Mouse (Mus musculus) gonadal fat pad, adult 2 months (tissue): ENCODE results near the gene Cd9. TPM values are rescaled to one million over a fixed set of nuclear protein-coding genes. Genes with fewer than 3 reads are reported as not detected.

Experiments used
- DNase-seq: peaks from one replicate; pipeline ENCODE4 v3.0.0-alpha.2; 2012; ENCODE audit warnings: low read depth
- polyA plus RNA-seq: library from polyadenylated mRNA; depleted of rRNA; stranded (reverse); fragments of >200 nt; gene quantifications from 2 replicates; pipeline ENCODE4 v1.2.3, GENCODE M21; 2012

Gene Cd9
- polyA plus RNA-seq, 1 experiment, result 217 TPM

GRCm38 (mm10) chr6:125433704-125434447 lies 60.7 kb downstream of the Cd9 start:
- no peak for DNase-seq

GRCm38 (mm10) chr6:125433257-125433656 lies 61.3 kb downstream of the Cd9 start:
- no peak for DNase-seq

- DNase-seq, result no peak
Measured at GRCm38 (mm10) chr6:125432522-125432921, 62.1 kb downstream of the Cd9 start.

DNA sequence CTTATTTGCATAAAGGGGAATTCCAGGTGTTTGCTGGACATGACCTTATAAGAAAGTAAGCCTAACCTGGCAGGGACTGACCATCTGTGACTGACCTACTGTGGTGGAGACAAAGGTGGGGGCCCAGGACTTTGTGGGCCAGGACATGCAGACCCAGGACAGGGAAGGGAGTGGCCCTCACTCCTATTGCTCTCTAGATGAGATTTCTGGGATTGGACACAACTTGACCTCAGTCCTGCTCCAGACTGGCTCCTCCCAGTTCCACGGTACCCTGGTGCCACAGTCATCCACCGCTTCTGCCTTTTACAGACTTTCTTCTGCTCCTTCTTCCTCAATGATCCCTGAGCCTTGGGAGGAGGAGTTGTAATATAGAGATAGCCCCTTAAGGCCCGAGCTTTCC lies 63.6 kb downstream of the Cd9 start:
- DNase-seq, result no peak

DNA sequence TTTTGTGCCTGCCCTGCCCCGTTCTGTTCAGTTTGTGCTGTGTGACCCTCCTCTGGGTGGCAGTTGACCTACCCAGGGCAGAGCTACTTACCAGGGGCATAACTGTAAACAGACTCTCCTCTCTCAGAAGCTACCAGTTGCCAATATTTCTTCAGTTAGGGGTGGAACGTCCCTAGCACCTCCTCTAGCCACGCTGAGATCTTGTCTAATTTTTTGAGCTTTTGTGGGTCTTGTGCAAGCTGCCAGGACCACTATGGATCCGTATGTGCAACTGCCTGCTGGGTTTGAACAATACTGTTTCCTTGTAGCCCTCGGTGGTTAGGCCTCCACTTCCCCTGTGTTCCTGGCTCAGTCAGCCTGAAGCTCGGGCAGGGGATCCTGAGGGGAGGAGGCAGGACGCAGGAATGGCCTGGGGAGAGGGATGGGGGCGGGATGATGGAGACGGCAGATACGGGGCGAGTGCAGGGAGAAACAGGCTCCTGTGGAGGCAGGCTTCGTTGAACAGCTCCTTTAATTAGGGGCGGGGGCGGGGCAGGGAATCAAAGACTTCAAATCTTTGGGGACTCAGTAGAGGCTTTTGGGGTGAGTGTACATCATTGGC lies 64.1 kb downstream of the Cd9 start:
- DNase-seq, result no peak

DNA sequence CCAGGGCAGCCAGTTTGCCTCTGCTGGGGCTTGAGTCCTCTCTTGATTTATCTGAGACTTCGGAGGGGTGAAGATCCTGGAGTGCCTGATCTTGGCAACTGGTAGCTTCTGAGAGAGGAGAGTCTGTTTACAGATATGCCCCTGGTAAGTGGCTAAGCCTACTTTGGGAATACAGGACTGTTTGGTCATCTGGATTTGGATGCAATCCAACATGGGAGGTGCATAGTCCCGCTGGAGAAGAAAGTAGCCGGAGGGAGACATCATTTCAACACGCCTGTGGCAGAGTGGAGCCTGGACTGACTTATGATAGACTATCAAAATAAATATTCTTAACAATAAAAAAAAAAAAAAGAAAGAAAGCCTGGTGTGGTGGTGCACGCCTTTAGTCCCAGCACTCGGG lies 64.8 kb downstream of the Cd9 start:
- DNase-seq, result no peak

DNA sequence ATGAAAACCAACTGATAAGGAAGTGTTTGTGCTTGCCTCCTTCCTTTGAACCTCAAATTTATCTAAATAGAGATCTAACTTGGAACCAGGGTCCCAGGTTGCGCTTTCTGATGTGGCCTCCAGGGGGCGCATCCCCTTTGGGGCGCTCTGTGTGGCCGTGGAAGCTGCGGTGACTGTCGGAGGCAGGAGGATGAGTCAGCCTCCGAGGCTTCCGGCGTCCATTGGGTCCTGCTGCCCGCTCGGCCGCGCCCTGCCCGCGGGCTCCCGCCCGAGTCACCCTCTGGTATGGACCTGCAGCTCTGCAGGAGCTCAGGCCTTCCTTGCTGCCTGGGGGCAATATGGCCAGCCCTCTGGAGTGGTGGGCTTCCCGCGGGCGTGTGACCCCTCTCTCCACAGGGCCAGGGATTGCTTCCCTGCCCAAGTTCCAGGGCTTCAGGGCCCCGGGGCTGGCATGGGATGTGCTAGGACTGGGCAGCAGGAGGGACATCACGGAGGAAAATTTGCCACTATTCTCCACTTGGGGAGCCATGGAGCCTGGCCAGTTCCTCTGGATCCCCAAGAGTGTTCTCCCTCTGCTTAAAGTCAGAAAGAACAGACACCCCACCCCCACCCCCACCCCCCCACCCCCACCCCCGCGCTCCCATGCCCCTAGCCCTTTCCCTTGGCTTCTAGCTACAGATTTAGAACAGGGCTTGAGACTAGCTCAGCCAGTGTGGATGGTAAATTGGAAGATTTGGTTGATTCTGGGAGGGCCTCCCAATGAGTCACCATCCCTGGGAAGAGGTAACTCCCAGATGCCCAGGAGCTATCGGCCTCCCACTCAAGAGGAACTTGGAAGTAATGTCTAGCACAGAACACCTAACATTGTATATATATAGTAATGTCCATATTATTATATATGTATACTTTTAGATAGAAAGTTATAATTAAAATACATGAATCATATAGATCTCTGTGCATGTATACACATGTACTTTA lies 67.9 kb downstream of the Cd9 start:
- DNase-seq, result no peak

- DNase-seq, result no peak
Measured at GRCm38 (mm10) chr6:125425205-125426090, 69.1 kb downstream of the Cd9 start.

- no peak for DNase-seq
Measured at GRCm38 (mm10) chr6:125424156-125424555, 70.4 kb downstream of the Cd9 start.

GRCm38 (mm10) chr6:125423507-125423906 lies 71.1 kb downstream of the Cd9 start:
- DNase-seq, result no peak

DNA sequence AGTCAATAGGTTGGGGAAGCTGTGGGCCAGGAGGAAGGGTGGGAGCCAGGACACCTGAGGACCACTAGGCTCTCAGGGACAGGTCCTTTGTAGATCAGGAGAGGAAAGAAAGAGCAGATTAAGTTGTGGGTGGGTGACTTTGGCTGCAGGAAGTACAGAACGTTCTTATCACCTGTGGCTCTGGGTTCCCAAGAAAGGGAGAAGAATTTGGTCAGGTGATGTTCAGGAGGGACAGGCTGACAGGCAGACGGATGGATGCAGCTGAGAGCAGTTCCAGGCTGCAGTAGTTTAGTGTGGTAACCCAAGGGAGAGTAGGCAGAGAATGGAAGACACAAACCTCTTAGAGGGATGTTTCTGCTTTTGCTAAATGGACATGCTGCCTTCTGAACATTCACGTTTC lies 71.5 kb downstream of the Cd9 start:
- DNase-seq, result no peak

DNA sequence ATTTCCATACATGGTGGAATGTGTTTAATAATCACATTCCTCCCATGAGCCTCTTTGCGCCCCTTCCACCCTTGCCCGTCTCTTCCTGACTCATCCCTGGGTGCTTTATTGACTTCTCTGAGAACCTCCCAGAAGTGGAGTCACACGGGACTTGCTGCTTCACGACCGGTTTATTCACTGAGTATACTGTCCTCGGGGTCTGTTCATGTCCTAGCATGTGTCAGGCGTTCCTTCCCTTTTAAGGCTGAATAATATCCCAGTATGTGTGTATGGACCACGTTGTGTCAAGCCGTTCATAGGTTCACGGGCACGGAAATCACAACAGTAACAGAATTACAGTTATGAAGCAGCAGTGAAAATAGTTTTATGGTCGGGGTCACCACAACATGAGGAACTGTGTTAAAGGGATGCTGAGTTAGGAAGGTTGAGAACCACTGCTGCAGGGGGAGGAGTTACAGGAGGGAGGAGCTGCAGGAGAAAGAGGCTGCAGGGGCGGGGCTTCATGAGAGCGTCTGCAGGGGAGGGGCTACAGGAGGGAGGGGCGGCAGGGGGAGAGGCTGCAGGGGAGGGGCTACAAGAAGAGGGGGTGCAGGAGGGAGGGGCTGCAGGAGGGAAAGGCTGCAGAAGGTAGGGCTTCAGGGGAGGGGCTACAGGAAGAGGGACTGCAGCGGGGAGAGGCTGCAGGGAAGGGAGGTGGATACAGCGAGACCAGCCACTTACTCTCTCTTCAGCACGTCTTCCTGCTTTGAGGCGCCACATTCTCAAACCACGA lies 72.4 kb downstream of the Cd9 start:
- DNase-seq, result peak; percentile 88

- DNase-seq, result no peak
Measured at GRCm38 (mm10) chr6:125420458-125421063, 74.0 kb downstream of the Cd9 start.

GRCm38 (mm10) chr6:125418744-125419143 lies 75.8 kb downstream of the Cd9 start:
- DNase-seq, result no peak

- no peak for DNase-seq
Measured at GRCm38 (mm10) chr6:125413326-125413725, 81.3 kb downstream of the Cd9 start.

DNA sequence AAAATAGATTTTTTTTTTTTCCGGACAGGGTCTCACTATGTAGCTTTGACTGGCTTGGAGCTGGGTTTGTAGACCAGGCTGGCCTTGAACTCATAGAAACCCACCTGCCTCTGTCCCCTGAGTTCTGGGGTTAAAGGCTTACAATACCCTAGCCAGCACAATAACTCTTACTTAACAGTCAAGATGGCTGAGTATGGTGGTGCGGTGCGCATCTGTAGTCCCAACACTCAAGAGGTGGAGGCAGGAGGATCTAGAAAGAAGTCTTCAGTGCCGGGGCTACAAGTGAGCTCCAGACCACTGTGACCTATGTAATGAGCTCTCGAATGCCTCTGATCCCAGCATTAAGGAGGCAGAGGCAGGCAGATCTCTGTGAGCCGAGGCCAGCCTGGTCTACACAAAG lies 82.9 kb downstream of the Cd9 start:
- DNase-seq, result no peak

DNA sequence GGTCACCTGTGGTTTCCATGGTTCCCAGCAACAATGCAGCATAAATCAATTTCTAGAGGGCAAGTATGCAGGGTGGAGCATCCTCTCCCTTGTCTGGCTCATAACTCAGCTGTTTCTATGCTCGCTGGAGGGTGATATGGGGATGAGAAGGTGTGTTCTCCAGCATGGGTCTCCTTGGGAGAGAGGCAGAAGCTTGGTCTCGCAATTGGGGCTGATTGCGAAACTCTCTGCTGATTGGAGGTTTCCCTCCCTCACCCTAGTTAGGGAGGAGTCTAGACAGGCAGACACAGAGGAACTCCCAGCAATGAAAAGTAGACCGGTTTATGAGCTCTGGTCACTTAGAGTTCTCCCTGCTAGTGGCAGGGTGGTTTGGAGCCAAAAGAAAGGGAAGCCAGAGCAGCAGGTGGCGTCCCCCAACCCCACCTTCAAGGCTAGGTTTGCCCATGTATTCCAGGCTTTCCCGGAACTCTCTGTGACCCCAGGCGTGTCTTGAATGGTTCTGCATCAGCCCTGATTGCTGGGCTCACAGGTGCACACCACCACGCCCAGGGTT lies 83.5 kb downstream of the Cd9 start:
- peak; percentile 58 for DNase-seq

- no peak for DNase-seq
Measured at GRCm38 (mm10) chr6:125410551-125410950, 84.0 kb downstream of the Cd9 start.
